Mouse (Mus musculus): ENCODE results near the gene 4930568D16Rik.

4930568D16Rik gene

DNA sequence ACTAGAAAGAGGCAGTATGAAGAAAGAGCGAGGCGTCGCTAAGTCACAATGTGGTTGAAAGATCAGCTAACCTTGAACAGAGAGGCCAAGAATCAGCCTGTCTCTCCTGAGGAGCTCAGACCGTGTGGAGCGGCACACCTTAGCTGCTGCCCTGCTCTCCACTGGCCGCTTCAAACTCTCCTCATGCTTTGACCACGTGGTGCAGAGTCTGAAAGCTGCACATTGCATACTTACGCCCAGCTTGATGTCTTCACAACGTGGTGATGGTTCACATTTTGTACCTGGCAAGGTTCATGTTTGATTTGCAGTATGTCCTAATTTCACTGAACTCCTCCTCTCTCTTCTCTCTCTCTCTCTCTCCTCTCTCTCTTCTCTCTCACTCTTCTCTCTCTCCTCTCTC, 11.8 kb upstream of the 4930568D16Rik start:
- ChIA-PET POLR2A (interaction anchor here in 1 of 4 experiments (0.5 to 1.7 kb wide), 5 partner anchors 18 to 109 kb away, joined by 3 to 5 read pairs (median 4); no protein-coding TSS in a partner anchor), CTCF (interaction anchor here in 2 of 4 experiments (0.5 to 1.5 kb wide), 3 partner anchors 18 to 183 kb away, joined by 3 to 4 read pairs (median 3); no protein-coding TSS in a partner anchor)

DNA sequence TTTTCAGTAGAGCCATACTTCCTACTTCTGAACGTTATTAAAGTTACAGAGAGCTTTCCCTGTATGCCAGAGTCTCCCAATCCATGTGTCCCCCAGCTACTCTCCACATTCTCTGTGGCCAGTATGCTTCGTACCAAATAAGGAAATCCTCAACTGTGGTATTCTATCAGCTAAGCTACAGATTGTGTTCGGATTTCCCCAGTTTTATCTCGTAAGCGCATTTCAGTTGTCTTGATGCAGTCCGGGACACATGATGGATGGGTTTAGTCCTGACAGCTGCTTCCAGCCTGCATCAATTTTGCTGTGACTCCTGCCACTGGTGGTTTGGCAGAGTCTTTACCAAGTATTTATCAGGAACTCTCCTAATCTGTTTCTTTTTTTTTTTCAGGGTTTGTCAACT, 10.1 kb upstream of the 4930568D16Rik start:
- CTCF ChIA-PET: interaction anchor here in 2 of 4 experiments (0.5 to 1.6 kb wide), 2 partner anchors 20 to 341 kb away, joined by 3 to 5 read pairs; partner anchors contain the start of gene 4930402F06Rik (in 1 of the 2)
- POLR2A ChIA-PET: interaction anchor here in 1 of 4 experiments (0.6 kb wide), 1 partner anchor 1357 kb away, joined by 3 read pairs; no protein-coding TSS in a partner anchor

DNA sequence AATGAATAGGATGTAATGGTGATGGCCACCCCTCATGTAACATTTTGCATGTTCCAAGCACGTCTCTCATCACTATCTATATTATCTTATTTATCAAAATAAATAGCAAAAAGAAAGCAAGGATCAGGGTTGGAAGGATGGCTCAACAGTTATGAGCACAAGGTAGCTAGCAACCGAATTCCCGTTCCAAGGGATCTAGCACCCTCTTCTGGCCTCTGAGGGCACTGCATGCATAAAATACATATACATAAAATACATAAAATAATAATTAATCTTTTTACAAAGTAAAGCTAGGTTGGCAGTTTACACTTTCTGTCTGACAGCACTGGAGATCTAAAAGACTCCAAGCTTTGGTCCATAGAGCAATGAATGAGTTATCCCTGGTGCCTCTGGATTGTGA, 5.5 kb upstream of the 4930568D16Rik start:
- ChIA-PET CTCF (interaction anchor here (0.5 to 2.0 kb wide), 36 partner anchors 8 to 330 kb away, joined by 3 to 16 read pairs (median 3); partner anchors contain the start of genes 4930402F06Rik (in 2 of the 4) and Stom (in 1 of the 4)), POLR2A (interaction anchor here in 1 of 4 experiments (0.7 kb wide), 1 partner anchor 36 kb away, joined by 3 read pairs; the partner anchor contains the start of gene Stom)

DNA sequence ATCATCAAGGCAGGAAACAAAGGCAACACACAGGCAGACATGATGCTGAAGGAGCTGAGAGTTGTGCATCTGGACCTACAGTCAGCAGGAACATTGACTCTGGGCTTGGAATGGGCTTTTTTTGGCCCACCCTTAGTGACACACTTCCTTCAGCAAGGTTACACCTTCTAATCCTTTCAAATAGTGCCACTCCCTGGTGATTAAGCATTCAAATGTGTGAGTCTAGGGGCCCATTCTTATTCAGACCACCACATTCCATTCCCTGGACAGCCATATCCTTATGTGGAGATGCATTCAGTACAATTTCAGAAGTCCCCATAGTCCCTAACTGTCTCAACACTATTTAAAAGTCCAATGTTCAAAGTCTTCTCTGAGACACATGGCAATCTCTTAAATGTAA, 3.2 kb upstream of the 4930568D16Rik start:
- CTCF ChIA-PET: interaction anchor here in 1 of 4 experiments (0.6 kb wide), 1 partner anchor 1998 kb away, joined by 10 read pairs; no protein-coding TSS in a partner anchor

DNA sequence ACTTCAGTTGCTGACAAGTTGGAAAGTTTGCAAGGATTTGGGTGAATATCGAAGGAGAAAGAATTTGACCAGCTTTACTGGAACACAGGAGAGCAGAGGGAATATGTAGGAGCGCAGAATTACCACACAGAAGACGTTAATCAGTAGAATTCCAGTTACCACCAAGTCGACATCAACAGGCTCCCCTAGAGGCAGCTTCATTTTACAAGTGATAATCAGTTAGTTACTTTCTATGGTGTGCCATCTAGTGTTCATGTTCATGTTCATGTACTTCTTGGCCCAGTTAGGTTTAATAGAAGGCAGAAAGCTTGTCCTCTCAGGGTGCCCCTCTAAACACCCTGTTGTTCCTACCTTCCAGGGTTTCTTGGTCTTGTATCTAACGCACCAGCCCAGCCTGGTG, 18.3 kb downstream of the 4930568D16Rik start:
- POLR2A ChIA-PET: interaction anchor here in 2 of 4 experiments (0.9 to 2.7 kb wide), 3 partner anchors 12 to 51 kb away, joined by 3 to 10 read pairs (median 4); partner anchors contain the start of gene Stom (in 1 of the 2)
- CTCF ChIA-PET: interaction anchor here (0.5 to 2.0 kb wide), 28 partner anchors 8 to 163 kb away, joined by 3 to 22 read pairs (median 4); partner anchors contain the start of gene Stom (in 2 of the 4)

More for the DNA sequence above, 3.2 kb upstream of the 4930568D16Rik start:
- POLR2A ChIA-PET: no interaction called here

DNA sequence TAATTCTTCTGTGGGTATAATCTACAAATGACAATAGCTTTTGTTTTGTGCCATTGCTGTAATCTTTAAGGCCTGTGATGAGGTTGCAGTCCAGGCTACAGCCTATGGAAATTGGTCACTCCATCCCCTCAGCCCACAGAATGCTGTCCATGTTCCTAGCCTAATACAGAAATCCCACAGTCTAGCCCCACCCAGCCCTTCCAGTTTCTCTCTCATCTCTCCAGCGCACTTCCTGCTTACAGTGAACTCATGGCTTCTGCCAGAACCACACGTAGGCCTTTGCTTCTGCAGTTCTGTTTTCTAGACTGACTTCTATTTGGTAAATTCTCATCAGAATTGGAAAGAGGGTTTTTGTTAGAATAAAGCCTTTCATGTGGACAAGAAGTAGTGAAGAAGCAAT, 21.5 kb downstream of the 4930568D16Rik start:
- POLR2A ChIA-PET: no interaction called here
- CTCF ChIA-PET: no interaction called here

DNA sequence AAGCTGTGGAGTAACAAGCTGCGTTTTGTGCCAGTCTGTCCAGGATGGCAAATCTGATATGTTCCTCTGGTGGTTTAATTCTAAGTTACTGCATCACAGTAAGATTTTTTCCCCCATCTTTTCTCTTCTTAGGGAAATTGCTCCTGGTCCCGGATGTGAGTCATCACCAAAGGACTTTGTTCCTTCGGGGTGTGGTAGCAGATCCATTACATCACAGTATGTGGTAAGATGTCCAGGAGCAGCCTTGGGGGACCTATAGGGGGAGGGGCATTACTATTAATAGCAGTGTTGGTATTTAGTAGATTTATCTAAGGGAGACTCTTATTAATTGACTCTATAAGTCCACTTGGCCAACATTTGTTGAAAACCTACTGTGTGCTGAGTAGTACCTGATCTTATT, 24.9 kb downstream of the 4930568D16Rik start:
- POLR2A ChIA-PET: no interaction called here
- CTCF ChIA-PET: no interaction called here

DNA sequence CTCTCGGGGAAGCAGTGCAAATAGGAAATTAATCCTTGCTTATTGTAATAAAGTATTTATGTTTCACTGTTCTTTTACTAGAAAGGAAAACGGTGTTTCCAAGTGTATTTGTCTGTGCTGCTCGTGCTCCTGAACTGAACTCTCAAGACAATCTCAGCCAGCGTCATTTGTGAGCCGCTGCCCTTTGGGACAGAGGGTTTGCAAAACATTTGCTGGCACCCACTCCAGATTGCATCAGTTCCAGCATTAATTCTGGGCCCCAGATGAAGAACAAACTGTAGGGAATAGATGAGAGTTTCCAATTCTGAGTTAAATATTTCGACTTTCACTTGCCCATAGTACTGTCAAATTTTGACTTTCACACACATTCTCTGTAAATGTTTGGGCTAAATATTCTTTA, 28.8 kb downstream of the 4930568D16Rik start:
- CTCF ChIA-PET: interaction anchor here in 2 of 4 experiments (0.7 to 1.5 kb wide), 3 partner anchors 50 to 727 kb away, joined by 4 to 6 read pairs (median 5); no protein-coding TSS in a partner anchor
- POLR2A ChIA-PET: no interaction called here

DNA sequence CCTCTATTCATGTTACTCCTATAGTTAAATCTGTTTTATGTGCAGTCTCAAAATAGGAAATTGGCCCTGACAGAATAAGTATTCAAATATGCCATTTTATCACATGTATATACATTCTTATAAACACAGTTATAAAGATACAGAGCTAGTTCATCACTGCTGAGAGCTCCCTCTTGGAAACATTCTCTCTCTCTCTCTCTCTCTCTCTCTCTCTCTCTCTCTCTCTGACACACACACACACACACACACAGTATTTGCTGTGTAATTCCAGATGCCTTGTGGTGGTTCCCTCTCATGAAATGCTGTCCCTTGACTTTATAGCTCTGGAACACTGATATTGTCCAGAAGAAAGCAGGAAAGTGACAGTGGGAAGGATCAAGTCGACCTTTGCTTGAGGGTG, 29.5 kb downstream of the 4930568D16Rik start:
- POLR2A ChIA-PET: interaction anchor here in 2 of 4 experiments (1.0 to 1.5 kb wide), 3 partner anchors 20 to 566 kb away, joined by 3 to 5 read pairs (median 4); partner anchors contain the start of gene Hspa5 (in 1 of the 2)
- CTCF ChIA-PET: interaction anchor here in 3 of 4 experiments (0.6 to 1.5 kb wide), 7 partner anchors 49 to 728 kb away, joined by 3 to 6 read pairs (median 4); no protein-coding TSS in a partner anchor

DNA sequence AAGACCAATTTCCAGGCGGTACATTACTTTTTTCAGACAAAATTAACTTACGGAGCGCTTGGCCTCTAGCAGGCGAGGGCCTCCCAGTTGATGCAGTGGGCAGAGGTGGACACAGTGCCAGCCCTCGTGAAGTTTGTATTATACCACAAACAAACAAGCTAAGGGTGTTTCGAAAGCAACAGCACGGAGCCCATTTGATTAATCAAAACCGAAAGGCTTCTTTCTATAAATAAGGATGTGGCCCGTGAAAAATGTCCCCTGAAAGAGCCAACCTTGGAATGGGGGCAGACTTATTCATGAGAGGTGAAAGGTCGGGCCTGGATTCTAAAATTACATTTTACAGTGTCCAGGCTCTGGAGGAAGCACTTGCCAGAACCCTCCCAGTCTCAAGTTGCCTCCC, 30.1 kb downstream of the 4930568D16Rik start:
- ChIA-PET POLR2A (interaction anchor here in 3 of 4 experiments (0.5 to 2.3 kb wide), 35 partner anchors 8 to 566 kb away, joined by 3 to 10 read pairs (median 4); partner anchors contain the start of genes Hspa5 (in 2 of the 3), Cntrl (in 1 of the 3) and Ggta1 (in 1 of the 3)), CTCF (interaction anchor here in 3 of 4 experiments (0.6 to 2.1 kb wide), 11 partner anchors 11 to 510 kb away, joined by 3 to 12 read pairs (median 5); partner anchors contain the start of gene 4930402F06Rik (in 1 of the 3))

DNA sequence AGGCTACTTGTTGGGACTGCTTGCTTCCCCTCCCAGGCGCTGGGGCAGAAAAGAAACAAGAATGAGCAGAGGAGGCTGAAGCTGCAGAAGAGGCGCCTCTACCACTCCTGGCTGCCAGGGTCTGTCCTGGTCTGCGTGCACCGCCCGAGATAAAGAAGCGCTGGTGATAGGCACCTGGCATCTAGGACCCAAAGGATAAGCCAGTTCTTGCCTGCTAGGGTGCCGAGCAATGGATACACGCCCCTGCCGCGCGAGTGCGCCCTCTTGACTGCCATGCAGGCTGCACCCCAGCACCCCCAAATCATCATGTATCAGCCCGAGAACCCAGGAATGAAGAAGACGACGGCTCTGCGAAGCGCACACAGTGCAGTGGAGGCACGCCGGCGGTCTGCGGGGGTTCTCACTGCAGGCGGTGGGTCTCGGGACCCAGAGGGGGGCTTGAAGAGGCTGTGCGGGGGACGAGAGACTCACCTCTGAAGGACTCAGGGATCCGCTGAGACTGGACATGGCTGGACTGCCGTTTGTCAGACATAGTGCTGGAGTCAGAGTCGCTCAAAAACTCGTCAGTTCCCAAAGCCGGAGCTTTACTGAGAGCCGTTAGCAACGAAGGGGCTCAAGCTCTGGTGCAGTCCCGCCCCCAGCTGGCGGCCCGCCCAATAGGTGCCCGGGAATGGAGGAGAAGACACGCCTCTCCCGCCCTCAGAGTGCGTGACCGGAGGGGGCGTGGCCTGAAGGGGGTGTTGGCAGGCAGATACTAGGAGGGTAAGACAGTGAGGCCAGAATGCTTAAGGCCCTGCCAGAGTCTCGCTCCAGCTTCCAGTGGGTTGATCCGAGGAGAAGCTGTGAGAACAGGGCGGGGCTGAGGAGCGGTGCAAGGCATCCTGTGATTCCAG, 30.9 kb downstream of the 4930568D16Rik start, which contains the start of gene Stom:
Gene Stom, minus strand, starts transcription at position 589 of the 893 bp plus-strand sequence.
- POLR2A ChIA-PET: interaction anchor here in 3 of 4 experiments (0.5 to 2.3 kb wide), 43 partner anchors 8 to 565 kb away, joined by 3 to 10 read pairs (median 4); partner anchors contain the start of genes Hspa5 (in 2 of the 3), Cntrl (in 1 of the 3) and Ggta1 (in 1 of the 3)
- CTCF ChIA-PET: interaction anchor here in 3 of 4 experiments (0.6 to 2.1 kb wide), 8 partner anchors 12 to 510 kb away, joined by 3 to 12 read pairs (median 4); partner anchors contain the start of gene 4930402F06Rik (in 1 of the 3)

DNA sequence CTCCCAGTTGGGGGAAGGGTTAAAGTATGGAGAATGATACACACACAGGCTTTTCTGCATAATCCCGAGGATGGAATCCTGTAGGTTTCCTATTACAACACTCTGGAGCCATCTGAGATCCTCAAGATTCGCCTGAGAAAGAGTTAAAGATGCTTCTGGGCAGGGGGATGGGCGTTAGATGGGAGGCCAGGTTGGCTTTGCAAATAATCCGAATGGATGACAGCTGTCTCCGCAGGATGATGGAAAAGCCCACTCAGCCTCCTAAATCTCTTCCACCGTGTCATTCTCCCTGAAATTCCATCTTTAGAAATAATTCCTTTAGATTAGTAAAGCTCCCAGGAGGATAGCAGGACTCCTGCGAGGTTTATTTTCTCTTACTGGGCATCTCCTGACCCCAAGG, 31.9 kb downstream of the 4930568D16Rik start:
- POLR2A ChIA-PET: interaction anchor here in 2 of 4 experiments (1.2 to 2.3 kb wide), 6 partner anchors 8 to 520 kb away, joined by 3 to 8 read pairs (median 6); partner anchors contain the start of gene Cntrl (in 1 of the 2)
- CTCF ChIA-PET: interaction anchor here in 3 of 4 experiments (1.3 to 2.1 kb wide), 3 partner anchors 13 to 14 kb away, joined by 3 to 12 read pairs (median 6); no protein-coding TSS in a partner anchor

DNA sequence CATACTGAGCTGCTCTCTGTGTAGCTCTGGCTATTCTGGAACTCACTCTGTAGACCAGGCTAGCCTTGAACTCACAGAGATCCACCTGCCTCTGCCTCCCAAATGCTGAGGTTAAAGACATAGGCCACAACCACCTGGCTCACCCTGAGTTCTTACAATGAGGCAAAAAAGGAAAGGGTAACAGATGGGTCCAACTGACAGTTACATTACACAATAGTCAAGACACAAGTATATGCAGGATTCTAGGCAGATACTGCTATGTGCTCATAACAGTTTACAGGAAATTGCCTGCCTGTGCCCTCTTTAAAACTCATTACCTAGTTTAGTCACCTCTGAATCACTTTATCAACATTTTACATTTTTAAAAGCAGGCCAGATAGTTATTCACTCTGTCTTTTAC, 33.9 kb downstream of the 4930568D16Rik start:
- POLR2A ChIA-PET: no interaction called here
- CTCF ChIA-PET: interaction anchor here in 1 of 4 experiments (0.6 kb wide), 1 partner anchor 102 kb away, joined by 4 read pairs; no protein-coding TSS in a partner anchor

DNA sequence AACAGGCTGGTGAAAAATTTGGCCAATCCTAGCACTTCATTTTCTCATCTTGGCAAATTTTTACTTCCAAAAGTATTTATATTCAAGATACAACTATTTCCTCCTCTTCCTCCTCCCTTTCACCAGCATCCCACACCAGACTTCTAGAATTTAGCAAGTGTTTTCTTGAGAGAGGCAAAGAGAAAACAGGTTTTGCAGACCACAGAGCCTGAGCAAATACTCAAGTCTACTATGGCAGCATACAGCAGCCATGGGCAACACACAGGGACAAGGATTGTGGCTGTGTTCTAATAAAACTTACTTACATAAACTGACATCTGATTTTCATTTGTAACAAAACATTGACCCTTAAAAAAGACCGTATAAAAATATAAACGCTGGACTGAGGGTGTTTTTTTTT, 36.3 kb downstream of the 4930568D16Rik start:
- CTCF ChIA-PET: no interaction called here
- POLR2A ChIA-PET: no interaction called here

DNA sequence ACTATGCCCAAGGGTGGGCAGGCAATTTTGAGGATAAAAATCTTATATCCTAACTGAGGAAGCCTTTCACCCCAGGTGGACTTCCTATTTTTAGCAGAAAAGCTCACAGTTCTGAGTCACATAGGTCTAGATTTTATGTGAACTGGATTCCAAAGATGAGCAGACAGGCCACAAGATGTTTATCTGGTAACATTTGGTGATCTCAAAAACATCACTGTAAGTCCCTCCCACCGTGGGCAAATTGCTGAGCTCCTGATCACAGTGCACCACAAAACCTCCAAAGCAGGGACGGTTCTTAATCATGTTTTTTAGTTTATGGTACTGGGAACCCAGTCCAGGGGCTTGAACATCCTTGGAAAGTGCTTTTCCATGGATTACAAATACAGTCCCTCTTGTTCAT, 38.5 kb downstream of the 4930568D16Rik start:
- ChIA-PET POLR2A (interaction anchor here in 2 of 4 experiments (1.2 to 3.1 kb wide), 2 partner anchors 7 to 51 kb away, joined by 3 to 8 read pairs; partner anchors contain the start of gene Stom (in 1 of the 2)), CTCF (interaction anchor here in 2 of 4 experiments (0.7 to 1.9 kb wide), 3 partner anchors 31 to 64 kb away, joined by 3 to 4 read pairs (median 3); no protein-coding TSS in a partner anchor)

DNA sequence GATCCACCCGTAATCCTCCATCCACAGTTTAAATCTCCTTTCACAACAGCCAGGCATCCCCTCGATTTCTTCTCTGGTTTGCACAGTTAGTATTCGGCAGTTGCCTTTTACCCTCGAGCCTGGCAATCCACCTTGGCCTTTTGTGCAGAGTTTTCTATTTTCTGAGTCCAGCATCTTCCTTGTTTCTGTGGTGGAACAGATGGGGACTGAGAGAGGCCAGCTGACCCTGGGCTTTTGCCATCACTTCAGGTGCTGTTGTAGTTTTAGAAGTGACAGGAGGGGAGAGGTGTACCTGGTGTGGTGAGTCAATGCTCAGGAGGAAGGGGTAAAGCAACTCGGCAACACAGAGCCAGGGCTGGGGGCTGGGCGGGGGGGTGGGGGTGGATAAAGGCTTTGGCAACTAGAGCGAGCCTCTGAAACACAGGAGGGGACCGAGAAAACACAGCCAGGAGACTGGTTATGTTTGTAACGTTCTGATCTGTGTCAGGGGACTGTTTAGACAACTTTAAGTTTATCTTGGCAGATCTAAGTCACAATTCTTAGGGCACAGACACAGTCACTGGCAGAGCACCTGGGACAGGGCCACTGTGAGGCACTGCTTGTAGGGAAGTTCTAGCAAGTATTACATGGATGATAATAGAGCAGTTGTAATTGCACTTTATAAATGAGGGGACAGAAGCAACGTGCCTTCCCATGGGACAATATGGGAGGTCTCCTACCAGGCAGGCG, 39.3 kb downstream of the 4930568D16Rik start:
- ChIA-PET POLR2A (interaction anchor here in 2 of 4 experiments (0.7 to 3.1 kb wide), 2 partner anchors 8 to 125 kb away, joined by 4 to 8 read pairs; partner anchors contain the start of gene Stom (in 1 of the 2)), CTCF (interaction anchor here in 1 of 4 experiments (1.9 kb wide), 1 partner anchor 39 kb away, joined by 4 read pairs; no protein-coding TSS in a partner anchor)

DNA sequence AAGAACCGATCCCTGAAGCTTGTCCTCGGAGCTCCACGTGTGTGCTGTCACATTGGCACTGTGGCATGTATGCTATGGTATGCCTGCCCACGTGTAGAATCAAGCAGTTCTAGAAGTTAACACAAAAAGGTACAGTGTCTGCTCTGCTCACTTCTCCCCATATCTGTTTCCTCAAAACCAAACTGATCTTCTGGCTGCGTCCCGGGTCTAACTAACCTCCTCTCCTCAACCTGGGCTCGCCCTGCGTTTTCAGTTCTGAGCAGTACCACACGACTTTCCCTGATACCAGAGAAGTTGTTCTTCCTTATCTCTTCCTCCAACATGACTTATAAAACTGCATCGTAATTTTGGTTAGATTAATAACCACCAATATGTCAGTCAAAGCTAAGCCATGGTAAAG, 39.9 kb downstream of the 4930568D16Rik start:
- ChIA-PET POLR2A (interaction anchor here in 2 of 4 experiments (0.7 to 3.1 kb wide), 2 partner anchors 9 to 126 kb away, joined by 4 to 8 read pairs; partner anchors contain the start of gene Stom (in 1 of the 2)), CTCF (no interaction called here)

Data from embryonic stem cell, embryonic (primary cell).